Mouse (Mus musculus) forebrain, embryonic 12.5 days (tissue): ENCODE results near the gene Vpreb2. TPM values are rescaled to one million over a fixed set of nuclear protein-coding genes. Genes with fewer than 3 reads are reported as not detected.
"Not testable (repeated sequence)": the region's sequence is repeated elsewhere in the genome, so short reads cannot be mapped to it uniquely, and the experiment has no call there.

Experiments used
- ATAC-seq: fragments of 200-750 bp; cut with Nextera tagmentation; 2 replicates; pipeline ENCODE4 v1.8.0; 2017; ENCODE audit warnings: moderate TSS enrichment; ENCODE audit not compliant: low FRiP score
- H3K27ac ChIP-seq: fragments of 300-500 bp; sonication (generic); 2 replicates; pipeline ENCODE4 v1.5.1; 2016; ENCODE audit warnings: mild to moderate bottlenecking
- H3K27me3 ChIP-seq: fragments of 300-500 bp; sonication (generic); 2 replicates; pipeline ENCODE4 v1.6.1; 2016; ENCODE audit warnings: mild to moderate bottlenecking
- H3K36me3 ChIP-seq: fragments of 300-500 bp; sonication (generic); replicated peaks from 2 replicates; pipeline ENCODE4 v1.6.1; 2016; ENCODE audit warnings: mild to moderate bottlenecking
- H3K4me1 ChIP-seq: fragments of 300-500 bp; sonication (generic); 2 replicates; pipeline ENCODE4 v1.6.1; 2016
- H3K4me2 ChIP-seq: fragments of 300-500 bp; sonication (generic); 2 replicates; pipeline ENCODE4 v1.6.1; 2016; ENCODE audit warnings: mild to moderate bottlenecking, moderate library complexity
- H3K4me3 ChIP-seq: fragments of 300-500 bp; sonication (generic); replicated peaks from 2 replicates; pipeline ENCODE4 v1.5.1; 2016; ENCODE audit warnings: mild to moderate bottlenecking
- H3K9ac ChIP-seq: fragments of 300-500 bp; sonication (generic); 2 replicates; pipeline ENCODE4 v1.6.1; 2016; ENCODE audit warnings: mild to moderate bottlenecking
- H3K9me3 ChIP-seq: fragments of 300-500 bp; sonication (generic); 2 replicates; pipeline ENCODE4 v1.6.1; 2016
- WGBS: fragments of 180-500 bp; shearing (Covaris S2); methylation state at CpG from one replicate; pipeline ENCODE4 v1.1.7; 2016; 5-methylcytosine and 5-hydroxymethylcytosine counted together
- polyA plus RNA-seq: library from polyadenylated mRNA; unstranded; fragments of >200 nt; fragmentation: Nextera tagmentation; extraction: Ambion mirVana; gene quantifications from 2 replicates; pipeline ENCODE4 v1.2.1, GENCODE M21; 2016

The Vpreb2 gene
- polyA plus RNA-seq, 1 experiment from 2014 or later: not detected

DNA sequence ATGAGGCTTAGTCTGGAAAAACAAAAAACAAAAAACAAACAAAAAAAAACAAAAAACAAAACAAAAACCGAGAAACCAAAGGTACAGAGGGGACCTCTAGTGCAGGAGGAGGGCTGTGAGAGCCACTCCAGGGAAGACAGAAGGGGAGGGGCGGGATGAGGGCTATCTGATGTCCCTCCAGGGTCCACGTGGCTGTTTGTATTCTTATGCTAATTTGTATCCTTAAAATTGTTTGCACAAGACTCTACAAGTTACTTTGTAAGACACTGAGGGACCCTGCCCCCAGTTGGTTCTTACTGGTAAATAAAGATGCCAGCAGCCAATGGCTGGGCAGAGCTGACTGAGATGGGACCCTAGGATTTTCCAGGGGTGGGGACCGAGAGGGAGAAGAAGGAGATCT, 26.9 kb downstream of the Vpreb2 start:
- Histone ChIP-seq H3K4me1 (no peaks in the 10 kb centered on the region), H3K4me3 (no peak overlapping the region), H3K27ac (no peak overlapping the region), H3K9ac (no peak overlapping the region), H3K9me3 (no peaks in the 10 kb centered on the region), H3K27me3 (no peaks in the 10 kb centered on the region), H3K4me2 (no peak overlapping the region), H3K36me3 (no peaks in the 10 kb centered on the region)
- ATAC-seq: no peak
- 36% methylated on average over 4 of the region's 4 CpGs for WGBS

DNA sequence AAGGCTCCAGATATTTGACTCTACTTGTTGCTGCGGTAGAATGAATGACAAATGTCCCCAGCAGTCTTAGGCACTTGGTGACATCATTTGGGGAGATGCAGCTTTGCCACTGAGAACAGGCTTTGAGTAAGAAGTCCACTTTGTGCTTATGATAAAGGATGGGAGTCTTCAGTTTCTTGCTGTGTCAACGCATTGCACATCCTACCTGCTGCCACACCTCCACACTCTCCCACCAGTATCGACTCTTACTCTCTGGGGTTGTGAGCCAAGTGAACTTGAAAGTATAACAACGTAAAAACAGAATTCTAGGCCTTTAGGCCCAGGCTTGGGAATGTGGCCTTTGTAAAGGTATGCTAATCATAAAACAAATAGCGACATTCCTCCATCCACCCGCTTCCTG, 30.9 kb downstream of the Vpreb2 start:
- 72% methylated on average over 6 of the region's 6 CpGs for WGBS
- Histone ChIP-seq H3K27me3 (no peaks in the 10 kb centered on the region), H3K4me2 (no peak overlapping the region), H3K36me3 (no peaks in the 10 kb centered on the region), H3K27ac (no peak overlapping the region), H3K9me3 (no peaks in the 10 kb centered on the region), H3K4me1 (no peaks in the 10 kb centered on the region), H3K4me3 (no peak overlapping the region), H3K9ac (no peak overlapping the region)
- ATAC-seq: no peak

DNA sequence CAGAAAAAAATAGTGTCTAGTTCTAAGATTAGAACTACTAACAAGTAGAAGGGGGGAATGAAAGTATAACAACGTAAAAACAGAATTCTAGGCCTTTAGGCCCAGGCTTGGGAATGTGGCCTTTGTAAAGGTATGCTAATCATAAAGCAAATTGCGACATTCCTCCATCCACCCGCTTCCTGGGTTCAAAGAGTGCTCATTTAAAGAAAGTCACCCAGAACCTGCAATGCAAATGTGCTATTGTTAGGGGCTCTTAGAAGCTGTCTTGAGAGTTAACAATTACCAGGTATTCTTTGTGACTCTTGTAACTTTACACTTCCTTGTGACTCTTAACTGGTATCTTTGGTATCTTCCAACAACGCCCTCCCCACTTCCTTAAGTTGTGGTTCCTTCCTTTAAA, 36.3 kb downstream of the Vpreb2 start:
- WGBS: 71% methylated on average over 4 of the region's 4 CpGs
- not testable (repeated sequence) for H3K4me3 ChIP-seq, H3K4me2 ChIP-seq, ATAC-seq, H3K4me1 ChIP-seq, H3K27ac ChIP-seq, H3K36me3 ChIP-seq, H3K27me3 ChIP-seq, H3K9me3 ChIP-seq, H3K9ac ChIP-seq

DNA sequence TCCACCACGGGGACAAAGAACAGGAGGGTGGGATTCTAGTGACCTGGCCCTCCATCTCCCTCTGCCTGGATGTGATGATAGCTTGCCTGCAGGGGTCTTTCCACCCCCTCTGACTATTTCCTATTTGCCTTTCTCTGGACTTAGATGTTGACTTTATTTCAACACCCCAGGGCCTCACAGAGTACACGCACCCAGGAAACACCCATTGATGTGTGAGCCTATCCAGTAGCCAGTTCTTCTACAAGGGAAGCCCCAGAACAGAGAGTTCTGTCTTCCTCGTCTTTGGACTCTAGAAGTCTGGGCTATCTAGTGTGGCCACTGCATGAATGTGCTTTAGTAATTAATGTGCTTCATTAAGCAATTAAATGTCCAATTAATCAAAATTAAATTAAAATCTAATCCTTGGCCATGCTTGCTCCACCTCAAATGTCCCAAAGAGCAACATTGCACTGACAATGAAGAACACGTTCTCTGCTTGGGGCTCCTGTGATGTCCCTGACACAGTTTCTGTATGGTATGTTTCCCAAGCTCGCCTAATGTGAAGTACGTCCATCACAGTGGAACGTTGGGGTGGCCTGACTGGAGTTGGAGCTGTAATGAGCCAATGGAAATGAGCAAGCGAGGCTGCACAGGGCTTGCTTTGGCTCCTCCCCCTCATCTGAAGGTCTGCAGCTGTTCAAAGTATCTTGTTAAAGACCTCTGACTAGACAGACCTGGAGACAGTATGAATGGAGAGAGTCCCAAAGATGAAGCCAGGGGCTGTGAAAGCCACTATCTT, 42.7 kb downstream of the Vpreb2 start:
- 73% methylated on average over 8 of the region's 8 CpGs for WGBS
- no peaks in the 10 kb centered on the region for H3K9me3 ChIP-seq
- H3K27me3 ChIP-seq: no peaks in the 10 kb centered on the region
- H3K4me3 ChIP-seq: no peak overlapping the region
- ATAC-seq: no peak
- H3K27ac ChIP-seq: no peak overlapping the region
- no peaks in the 10 kb centered on the region for H3K4me1 ChIP-seq
- no peaks in the 10 kb centered on the region for H3K36me3 ChIP-seq
- H3K4me2 ChIP-seq: no peak overlapping the region
- H3K9ac ChIP-seq: no peak overlapping the region

DNA sequence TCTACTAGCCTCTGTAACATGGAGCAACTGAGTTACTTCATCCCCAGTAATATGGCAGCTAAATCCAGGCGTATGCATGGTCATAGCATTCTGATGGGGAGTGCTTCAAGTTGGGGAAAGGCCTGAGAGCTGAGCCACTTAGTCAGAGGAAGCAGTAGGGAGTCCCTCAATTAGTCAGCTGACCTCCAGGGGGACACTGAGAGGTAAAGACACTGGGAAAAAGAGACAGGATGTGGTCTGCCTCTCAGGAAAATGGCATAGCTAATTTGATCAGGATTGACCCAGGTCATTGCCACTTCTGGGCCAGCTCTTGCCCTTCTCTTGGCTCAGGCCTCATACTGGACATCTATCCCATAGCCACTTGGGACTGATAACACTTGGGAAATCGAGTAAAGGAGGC, 47.1 kb downstream of the Vpreb2 start:
- no peaks in the 10 kb centered on the region for H3K36me3 ChIP-seq
- H3K27me3 ChIP-seq: no peaks in the 10 kb centered on the region
- WGBS: 68% methylated on average over 2 of the region's 2 CpGs
- no peak overlapping the region for H3K4me2 ChIP-seq
- no peaks in the 10 kb centered on the region for H3K9me3 ChIP-seq
- no peak overlapping the region for H3K4me3 ChIP-seq
- no peak overlapping the region for H3K9ac ChIP-seq
- no peak for ATAC-seq
- H3K27ac ChIP-seq: no peak overlapping the region
- H3K4me1 ChIP-seq: no peaks in the 10 kb centered on the region

Other genes starting within 250 kb of the Vpreb2 start
- gene Med15, start 247.5 kb upstream of the Vpreb2 start, polyA plus RNA-seq: 45.1 and 46.7 TPM in 2 replicates
- gene Klhl22, start 220.8 kb upstream of the Vpreb2 start, polyA plus RNA-seq: 49.7 and 50.4 TPM in 2 replicates
- 5.3 and 7.3 TPM in 2 replicates for gene Scarf2, start 183.1 kb upstream of the Vpreb2 start, polyA plus RNA-seq
- not detected in 2 replicates for gene B830017H08Rik, start 147.3 kb upstream of the Vpreb2 start, polyA plus RNA-seq
- gene Car15, start 142.1 kb upstream of the Vpreb2 start, polyA plus RNA-seq: 4.4 and 5.1 TPM in 2 replicates
- gene Gm20518, start 88.8 kb upstream of the Vpreb2 start, polyA plus RNA-seq: 0.43 and 0.97 TPM in 2 replicates
- gene Tssk1, start 86.2 kb upstream of the Vpreb2 start, polyA plus RNA-seq: 0.10 TPM in 1 of 2 replicates, not detected in the other
- 97.9 and 106 TPM in 2 replicates for gene Dgcr2, start 81.9 kb upstream of the Vpreb2 start, polyA plus RNA-seq
- gene Tssk2, start 81.8 kb upstream of the Vpreb2 start, polyA plus RNA-seq: not detected in 2 replicates
- 54.2 and 55.4 TPM in 2 replicates for gene Ess2, start 69.1 kb upstream of the Vpreb2 start, polyA plus RNA-seq
- 0.45 TPM in 1 of 2 replicates, not detected in the other for gene Gsc2, start 65.4 kb upstream of the Vpreb2 start, polyA plus RNA-seq
- 108 and 109 TPM in 2 replicates for gene Slc25a1, start 52.2 kb upstream of the Vpreb2 start, polyA plus RNA-seq
- 149 and 150 TPM in 2 replicates for gene Dgcr6, start 72.4 kb downstream of the Vpreb2 start, polyA plus RNA-seq
- gene Prodh, start 109.8 kb downstream of the Vpreb2 start, polyA plus RNA-seq: 5.9 and 7.7 TPM in 2 replicates
- gene Rtn4r, start 147.2 kb downstream of the Vpreb2 start, polyA plus RNA-seq: 5.4 and 6.2 TPM in 2 replicates
- not detected in 2 replicates for gene Ccdc188, start 237.5 kb downstream of the Vpreb2 start, polyA plus RNA-seq